Mouse (Mus musculus) granulocyte monocyte progenitor cell, adult 5-6 weeks (primary cell): ENCODE data around the gene Hjurp. TPM values are rescaled to one million over a fixed set of nuclear protein-coding genes. Genes with fewer than 3 reads are reported as not detected.

Experiments
- ATAC-seq: replicated peaks from 2 replicates; pipeline ENCODE4 v1.8.0; 2016; ENCODE audit warnings: mild to moderate bottlenecking, moderate TSS enrichment, inconsistent platforms; ENCODE audit not compliant: poor library complexity, severe bottlenecking
- total RNA-seq, 2 experiments: library from RNA; stranded (forward) in 1 of 2; stranded (reverse) in 1 of 2; fragments of 200-712, 200-1000 nt in 1 of 2; fragments of >200 nt in 1 of 2; fragmentation: Nextera tagmentation in 1 of 2; gene quantifications; 2 replicates each; pipeline ENCODE4 v1.2.3; 2014 to 2017

Gene Hjurp
- total RNA-seq, 2 experiments from 2014 or later: 136 to 142 TPM

DNA sequence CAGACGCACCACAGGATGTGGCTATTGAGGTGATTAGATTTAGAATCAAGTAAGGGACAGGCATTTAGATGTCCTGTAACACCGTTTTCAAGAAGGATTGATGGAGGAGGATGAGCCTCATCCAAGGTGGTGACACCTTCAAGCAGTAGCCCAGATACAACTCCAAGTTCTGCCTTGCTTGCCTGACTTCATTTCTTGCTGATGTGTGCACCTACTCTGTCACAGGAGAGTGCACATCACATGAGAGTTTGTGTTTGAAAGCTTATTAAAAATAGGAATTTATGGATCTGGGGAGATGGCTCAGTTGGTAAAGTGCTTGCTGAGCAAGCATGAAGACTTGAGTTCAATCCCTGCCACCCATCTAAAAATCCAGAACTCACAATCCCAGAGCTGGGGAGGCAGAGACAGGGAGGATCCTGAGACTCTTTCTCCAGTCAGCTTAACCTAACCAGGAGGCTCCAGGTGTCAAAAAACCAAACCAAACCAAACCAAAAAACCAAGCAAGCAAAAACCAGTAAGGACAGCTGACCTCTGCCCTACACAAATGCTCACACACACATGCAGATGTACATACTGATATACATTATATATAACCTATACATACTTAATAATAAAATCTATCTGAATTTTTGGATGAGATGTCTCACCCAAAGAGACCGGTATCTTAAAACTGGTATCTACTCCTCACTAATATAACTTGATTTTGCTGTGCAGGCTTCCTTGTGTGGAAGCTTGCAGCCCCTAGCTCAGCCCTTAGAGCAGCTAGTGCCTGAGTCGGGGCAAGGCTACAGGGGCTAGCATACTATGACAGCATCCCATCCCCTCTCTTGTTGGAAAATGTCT lies 21.5 kb upstream of the Hjurp start:
- ATAC-seq: no peak

DNA sequence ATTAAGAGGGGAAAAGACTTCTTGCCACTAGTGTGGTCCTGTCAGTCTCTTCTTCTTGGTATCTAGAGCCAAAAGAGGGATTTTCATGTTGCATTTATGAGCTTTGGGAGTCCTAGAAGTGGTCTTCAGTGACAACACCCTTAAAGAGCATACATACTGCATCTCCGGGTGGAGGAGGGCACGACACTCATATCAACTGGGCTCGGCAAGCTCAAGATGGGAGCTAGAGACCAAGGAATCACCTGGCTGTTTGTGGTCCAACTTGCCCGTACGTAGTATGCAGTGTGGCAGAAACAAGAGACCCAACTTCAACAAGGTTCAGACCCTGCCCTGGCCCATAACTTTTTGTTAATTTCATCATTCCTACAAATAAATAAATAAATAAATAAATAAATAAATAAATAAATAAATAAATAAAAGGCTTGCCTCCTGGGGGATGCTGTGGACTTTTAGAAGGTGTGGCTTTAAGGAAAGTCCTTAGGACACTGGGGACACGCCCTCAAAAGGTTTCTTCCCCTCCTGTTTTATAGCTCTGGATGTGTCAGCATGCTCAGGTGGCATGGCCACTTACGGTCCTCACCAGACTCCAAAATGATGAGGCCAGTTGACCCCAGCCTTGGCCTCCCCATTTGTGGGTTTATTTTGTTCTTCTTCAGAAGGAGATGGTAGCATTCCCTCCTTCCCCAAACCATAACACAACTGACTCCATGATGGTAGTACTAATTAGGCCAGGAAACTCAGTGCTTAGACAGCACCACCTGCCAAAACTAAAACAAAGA lies 20.2 kb upstream of the Hjurp start:
- no peak for ATAC-seq

DNA sequence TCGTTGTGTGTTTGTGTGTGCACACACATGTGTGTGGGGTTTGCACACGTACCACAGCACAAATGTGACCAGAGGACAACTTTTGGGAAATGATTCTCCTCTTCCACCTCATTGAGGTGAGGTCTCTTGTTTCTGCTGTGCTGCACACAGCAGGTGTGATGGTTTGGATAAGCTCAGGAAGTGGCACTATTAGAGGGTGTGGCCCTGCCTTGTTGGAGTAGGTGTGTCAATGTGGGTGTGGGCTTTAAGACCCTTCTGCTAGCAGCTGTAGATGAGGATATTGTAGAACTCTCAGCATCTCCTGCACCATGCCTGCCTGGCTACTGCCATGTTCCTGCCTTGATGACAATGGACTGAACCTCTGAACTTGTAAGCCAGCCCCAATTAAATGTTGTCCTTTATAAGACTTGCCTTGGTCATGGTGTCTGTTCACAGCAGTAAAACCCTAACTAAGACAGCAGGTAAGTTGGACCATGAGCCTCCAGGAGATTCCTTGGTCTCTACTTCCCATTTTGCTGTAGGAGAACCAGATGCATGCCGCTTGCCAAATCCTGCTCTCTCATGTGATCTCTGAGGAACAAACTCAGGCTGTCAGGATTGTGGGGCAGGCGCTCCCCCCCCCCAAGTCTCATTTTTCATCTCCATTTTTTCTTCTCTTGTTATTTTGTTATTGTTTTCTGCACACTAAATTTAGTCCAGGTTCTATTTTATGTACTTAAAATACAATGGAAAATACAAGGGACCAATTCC lies 18.9 kb upstream of the Hjurp start:
- no peak for ATAC-seq

DNA sequence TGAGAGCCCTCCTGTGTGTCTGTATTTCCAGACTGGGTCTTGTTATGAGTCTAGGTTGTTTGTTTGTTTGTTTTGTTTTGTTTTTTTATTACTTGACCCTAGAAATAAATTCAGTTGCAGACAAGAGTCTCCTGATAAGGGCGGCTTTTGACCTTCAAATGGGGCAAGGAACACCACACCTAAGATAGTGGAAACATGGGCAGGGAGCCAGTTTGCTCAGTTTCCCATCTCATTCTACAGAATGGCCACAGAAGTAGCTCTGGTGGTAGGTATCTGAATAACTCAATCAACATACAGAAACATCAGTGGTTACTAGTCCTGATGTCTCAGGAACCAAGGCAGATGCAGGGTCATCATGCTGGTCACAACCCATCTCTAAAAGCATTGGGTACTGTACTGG lies 17.2 kb upstream of the Hjurp start:
- no peak for ATAC-seq

GRCm38 (mm10) chr1:88292057-88292456 lies 14.6 kb upstream of the Hjurp start:
- ATAC-seq: no peak

DNA sequence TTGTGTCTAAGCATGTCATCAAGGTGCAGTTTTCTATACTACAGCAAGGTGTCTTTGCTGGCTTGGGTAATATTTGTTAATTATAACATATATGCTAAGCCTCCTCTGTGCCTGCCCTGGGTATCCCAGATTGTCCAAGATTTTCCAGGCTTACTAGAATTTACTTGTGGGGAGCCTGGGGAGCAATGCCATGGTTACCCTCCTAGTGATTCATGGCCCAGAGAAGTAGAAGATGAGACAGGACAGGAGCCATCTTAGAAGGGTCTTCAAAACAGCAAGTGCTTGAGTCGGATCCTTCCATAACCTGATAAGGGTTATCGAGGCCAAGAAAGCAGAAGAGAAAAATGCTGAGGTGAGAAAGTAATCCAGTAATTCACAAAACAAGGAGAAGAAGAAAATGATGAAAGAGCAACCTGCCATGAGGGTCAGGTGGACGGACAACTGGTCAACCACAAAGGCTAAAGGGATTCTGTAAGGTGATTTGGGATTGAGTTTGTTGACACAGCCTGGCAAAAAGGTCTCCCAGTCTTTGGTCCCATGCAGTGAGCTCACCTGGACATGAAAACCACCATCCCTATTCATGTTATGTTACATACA lies 14.1 kb upstream of the Hjurp start:
- ATAC-seq: no peak

DNA sequence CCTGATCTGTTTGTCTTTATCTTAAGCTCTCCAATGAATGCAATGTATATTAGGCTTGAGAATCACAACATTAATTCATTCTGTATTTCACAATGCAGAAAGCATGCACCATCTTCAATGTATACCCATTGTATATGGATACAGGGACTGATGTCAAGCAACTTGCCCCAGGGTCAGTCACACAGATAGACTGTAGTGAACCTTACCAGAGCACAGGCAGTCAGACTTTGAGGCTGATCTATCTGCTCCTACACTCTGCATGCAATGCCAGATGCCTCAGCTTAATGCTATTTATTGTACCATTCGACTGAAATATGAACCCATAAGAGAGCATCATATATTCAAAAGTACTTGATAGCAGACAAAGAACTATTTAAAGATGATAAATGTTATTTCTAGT lies 13.1 kb upstream of the Hjurp start:
- ATAC-seq: no peak

DNA sequence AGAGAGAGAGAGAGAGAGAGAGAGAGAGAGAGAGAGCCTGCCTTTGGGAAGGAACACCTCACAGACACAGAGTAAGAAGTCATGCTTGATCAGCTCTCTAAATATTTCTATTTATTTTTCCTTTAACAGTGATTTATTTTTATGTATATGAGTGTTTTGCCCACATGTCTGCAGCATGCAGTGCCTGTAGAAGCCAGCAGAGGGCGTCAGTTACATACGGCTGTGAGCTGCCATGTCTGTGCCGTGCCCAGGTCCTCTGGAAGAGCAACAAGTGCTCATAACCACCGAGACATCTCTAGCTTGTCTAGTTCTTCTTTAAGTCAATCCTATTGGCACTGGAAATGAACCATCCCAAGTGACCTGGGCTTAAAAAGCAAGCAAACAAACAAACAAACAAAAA lies 12.5 kb upstream of the Hjurp start:
- peak; percentile 51 for ATAC-seq

DNA sequence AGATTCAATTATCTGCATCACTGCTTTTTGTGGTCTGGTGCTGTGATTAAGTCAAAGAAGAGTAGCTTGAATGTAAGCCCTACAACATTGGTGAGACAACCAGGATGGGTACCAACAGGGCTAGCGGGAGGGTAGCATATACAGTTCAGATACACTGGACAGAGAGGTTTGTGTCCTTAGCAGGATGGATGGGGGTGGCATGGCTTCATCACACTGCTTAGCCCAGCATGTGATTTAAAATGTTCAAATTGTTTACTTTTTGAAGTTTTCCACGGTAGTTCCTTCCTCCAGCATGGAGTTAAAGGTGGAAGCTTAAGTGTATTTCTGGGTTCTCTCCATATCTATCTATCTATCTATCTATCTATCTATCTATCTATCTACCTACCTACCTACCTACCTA lies 11.7 kb upstream of the Hjurp start:
- ATAC-seq: no peak

DNA sequence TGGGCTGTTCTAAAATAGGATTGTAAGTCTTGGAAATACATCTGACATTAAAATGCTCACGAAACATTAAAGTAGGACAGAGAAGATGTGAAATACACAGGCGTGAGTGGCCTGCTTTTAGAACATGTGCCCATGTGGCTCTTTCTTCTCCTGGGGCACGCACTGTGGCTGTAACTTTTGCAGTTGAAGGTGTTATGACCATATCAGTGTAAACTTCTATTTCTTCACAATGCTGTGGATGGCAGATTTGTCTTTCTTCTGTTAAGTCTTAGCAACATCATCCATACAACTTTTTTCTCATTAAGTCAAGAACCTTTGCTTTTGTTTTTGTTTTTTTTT lies 11.3 kb upstream of the Hjurp start:
- no peak for ATAC-seq

- ATAC-seq: no peak
These were observed 10.8 kb upstream of the Hjurp start for GRCm38 (mm10) chr1:88288056-88288788.

- ATAC-seq: peak; percentile 42
These were observed 10.2 kb upstream of the Hjurp start for GRCm38 (mm10) chr1:88287697-88287980.

- ATAC-seq: no peak
These were observed 9.7 kb upstream of the Hjurp start for GRCm38 (mm10) chr1:88286887-88287696.

- ATAC-seq: no peak
These were observed 8.9 kb upstream of the Hjurp start for GRCm38 (mm10) chr1:88286136-88286845.

DNA sequence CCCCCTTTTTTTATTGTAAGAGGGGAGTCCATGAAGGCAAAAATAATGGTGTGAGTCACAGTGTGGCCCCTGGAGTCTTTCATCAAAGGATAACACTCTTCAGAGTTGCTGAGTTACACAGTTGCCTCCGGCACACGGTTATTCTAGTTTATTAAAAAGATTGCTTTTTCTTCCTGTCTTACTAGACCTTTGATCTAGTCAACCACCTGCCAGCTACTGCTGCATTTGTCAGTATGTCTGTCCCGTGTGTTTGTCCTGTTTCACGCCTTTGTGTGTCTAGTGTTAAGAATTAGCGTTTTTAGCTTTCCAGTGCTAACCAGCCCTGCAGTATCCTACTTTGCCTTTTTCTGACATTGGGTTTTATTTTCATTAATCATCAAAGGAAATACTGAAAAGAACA lies 8.2 kb upstream of the Hjurp start:
- ATAC-seq: no peak

DNA sequence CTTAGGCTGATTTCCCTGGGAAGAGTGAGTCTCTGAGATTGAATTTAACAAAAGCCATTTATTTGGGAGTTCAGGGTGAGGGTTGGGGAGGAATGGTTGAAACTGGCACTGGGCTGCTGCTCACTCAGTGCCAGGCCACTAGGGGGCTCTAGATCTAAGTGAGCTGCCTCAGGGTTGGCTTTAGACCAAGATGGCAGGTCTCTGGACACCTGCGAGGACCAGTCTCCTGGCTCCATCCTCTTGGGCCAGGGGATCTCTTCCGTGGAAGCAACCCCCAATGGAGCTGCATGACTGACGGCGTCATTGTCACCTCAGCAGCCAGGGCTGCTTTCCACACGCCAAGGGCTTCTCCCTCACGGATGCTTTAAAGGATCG lies 7.5 kb upstream of the Hjurp start:
- ATAC-seq: peak; percentile 31

DNA sequence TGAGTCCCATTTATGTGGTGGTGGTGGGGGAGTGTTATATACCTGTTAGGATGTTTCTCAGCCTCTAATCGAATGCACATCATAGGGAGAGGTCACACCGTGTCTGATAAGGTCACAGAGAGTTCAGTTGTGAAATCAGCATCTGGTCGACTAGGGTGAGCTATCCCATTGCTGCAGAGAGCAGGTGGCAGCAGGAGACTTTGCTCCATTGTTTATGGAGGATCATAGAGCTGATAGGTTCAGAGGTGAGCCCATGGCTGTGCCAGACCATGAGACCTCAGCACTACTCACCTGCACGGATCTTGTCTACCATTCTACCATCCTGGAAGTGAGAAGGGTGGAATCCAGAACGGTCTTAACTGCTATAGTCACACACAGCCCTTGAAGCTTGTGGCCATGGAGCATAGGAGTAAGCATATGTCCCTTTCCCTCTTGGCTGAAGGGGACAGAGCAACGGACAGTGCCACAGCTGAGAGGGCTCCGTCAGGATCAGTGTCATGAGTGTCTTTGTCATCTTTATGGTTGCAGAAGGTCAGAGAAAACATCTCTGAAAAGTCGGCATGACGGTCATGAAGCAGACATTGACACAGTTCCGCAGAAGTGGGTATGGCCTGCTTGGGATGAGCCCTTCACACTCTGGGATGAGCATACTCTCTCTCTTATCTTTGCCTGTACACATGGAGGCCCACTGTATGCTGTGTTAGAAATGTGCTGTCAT lies 7.0 kb upstream of the Hjurp start:
- peak; percentile 2; the same call in 1 of the 2 replicates for ATAC-seq
